17 mouse cellular contexts compared by ENCODE assay signal in the genomic region with DNA sequence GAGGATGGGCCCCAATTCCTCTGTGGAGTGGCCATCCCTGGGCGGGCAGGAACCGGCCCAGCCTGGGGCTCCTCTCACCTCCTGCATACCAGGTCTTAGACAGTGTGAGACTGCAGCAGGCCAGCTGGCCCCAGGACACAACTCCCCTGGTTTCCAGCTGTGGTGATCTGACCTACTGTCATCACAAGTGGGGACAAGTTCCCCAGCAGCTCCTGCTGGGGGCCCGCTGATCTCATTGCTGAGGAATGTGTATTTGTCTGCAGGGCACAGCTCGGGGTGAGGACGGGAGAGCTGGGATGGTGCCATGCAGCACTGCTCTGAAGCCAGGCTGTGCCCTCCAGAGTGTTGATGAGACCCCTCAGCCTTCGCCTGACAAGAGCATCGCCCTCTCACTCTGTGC.
DNase-seq lines count a peak whose midpoint lies in the region; ATAC-seq and TF ChIP-seq lines count a peak whose summit lies in the region.
"Had no signal": no experiment of that assay in that cellular context is flagged by ENCODE, and none has a peak within 500 bp of the region (broad histone marks: within the 10 kb centered on the region; RNA-seq: fewer than 3 reads in every experiment).

No protein-coding gene starts in this region.

- H3K4me3 ChIP-seq in intestine, embryonic 14.5 days (ENCODE audit: low read depth, low read length): no peak overlapping the region
- H3K4me3 ChIP-seq in intestine, postnatal 0 days (ENCODE audit: low read depth, low read length): no peak overlapping the region
- no peak overlapping the region for H3K4me3 ChIP-seq in embryonic facial prominence, embryonic 14.5 days (ENCODE audit: low read depth, low read length)
- H3K4me3 ChIP-seq: midbrain, embryonic 13.5 days; neural tube, embryonic 12.5 days had no signal

- WGBS in intestine, embryonic 14.5 days: 40% methylated on average over 7 of the region's 7 CpGs
- WGBS in intestine, postnatal 0 days: 44% methylated on average over 7 of the region's 7 CpGs
- WGBS in embryonic facial prominence, embryonic 14.5 days: 28% methylated on average over 7 of the region's 7 CpGs

- H3K9ac ChIP-seq in intestine, embryonic 14.5 days (ENCODE audit: low read length): no peak overlapping the region
- H3K9ac ChIP-seq in intestine, postnatal 0 days (ENCODE audit: low read depth, low read length): no peak overlapping the region
- H3K9ac ChIP-seq in embryonic facial prominence, embryonic 14.5 days (ENCODE audit: low read depth, low read length): no peak overlapping the region
- H3K9ac ChIP-seq: liver, embryonic 14.5 days; midbrain, embryonic 13.5 days; neural tube, embryonic 12.5 days had no signal

- TF ChIP-seq CTCF in intestine, postnatal 0 days (IDR thresholded peaks at IDR 0.05; ENCODE audit: low read depth): no peak

- DNase-seq in intestine, embryonic 14.5 days (ENCODE audit: low spot score): no peak
- DNase-seq in retina, postnatal 1 day: peak; percentile 50
- DNase-seq in retina, embryonic 14.5 days (ENCODE audit: low spot score): no peak
- DNase-seq in embryonic facial prominence, embryonic 14.5 days (ENCODE audit: low spot score): peak; percentile 61
- DNase-seq in MN1 (ENCODE audit: low spot score): no peak
- DNase-seq: adrenal gland, postnatal 25 days; gastrocnemius, postnatal 10 days; kidney, postnatal 25 days; layer of hippocampus, postnatal 36 days; right cerebral cortex, postnatal 14 days; thymus, postnatal 36 days had no signal

- H3K4me1 ChIP-seq in intestine, embryonic 14.5 days (replicated peaks; ENCODE audit: control insufficient read depth, insufficient read depth, low read length): peaks cover 9% of the 10 kb centered on the region; the same call in 1 of the 2 replicates
- no peaks in the 10 kb centered on the region for H3K4me1 ChIP-seq in intestine, postnatal 0 days (replicated peaks; ENCODE audit: control insufficient read depth, insufficient read depth, low read length)
- peaks cover 11% of the 10 kb centered on the region; the same call in 1 of the 2 replicates for H3K4me1 ChIP-seq in embryonic facial prominence, embryonic 14.5 days (ENCODE audit: control insufficient read depth, insufficient read depth, low read length)
- H3K4me1 ChIP-seq: neural tube, embryonic 12.5 days had no signal

- no peak overlapping the region for H3K27ac ChIP-seq in intestine, embryonic 14.5 days (ENCODE audit: low read depth)
- H3K27ac ChIP-seq in intestine, postnatal 0 days (ENCODE audit: low read depth, low read length): no peak overlapping the region
- H3K27ac ChIP-seq in embryonic facial prominence, embryonic 14.5 days (replicated peaks; ENCODE audit: low read depth, low read length): no peak overlapping the region
- H3K27ac ChIP-seq: liver, embryonic 14.5 days; midbrain, embryonic 13.5 days; neural tube, embryonic 12.5 days had no signal

- no peaks in the 10 kb centered on the region for H3K36me3 ChIP-seq in intestine, embryonic 14.5 days (ENCODE audit: control insufficient read depth, insufficient read depth, low read length)
- no peaks in the 10 kb centered on the region for H3K36me3 ChIP-seq in intestine, postnatal 0 days (ENCODE audit: control insufficient read depth, insufficient read depth)
- H3K36me3 ChIP-seq in embryonic facial prominence, embryonic 14.5 days (ENCODE audit: control insufficient read depth, insufficient read depth, low read length): no peaks in the 10 kb centered on the region
- H3K36me3 ChIP-seq: midbrain, embryonic 13.5 days; neural tube, embryonic 12.5 days had no signal

- H3K27me3 ChIP-seq in intestine, embryonic 14.5 days (replicated peaks; ENCODE audit: control insufficient read depth, insufficient read depth, low read length): no peaks in the 10 kb centered on the region
- H3K27me3 ChIP-seq in intestine, postnatal 0 days (replicated peaks; ENCODE audit: control insufficient read depth, insufficient read depth, low read length): no peaks in the 10 kb centered on the region
- no peaks in the 10 kb centered on the region for H3K27me3 ChIP-seq in embryonic facial prominence, embryonic 14.5 days (replicated peaks; ENCODE audit: control insufficient read depth, insufficient read depth, low read length)
- H3K27me3 ChIP-seq: midbrain, embryonic 13.5 days; neural tube, embryonic 12.5 days had no signal

- ATAC-seq in intestine, embryonic 14.5 days (replicated peaks; ENCODE audit: low FRiP score, low TSS enrichment, low read depth): peak; percentile 37; the same call in 1 of the 2 replicates
- ATAC-seq in intestine, postnatal 0 days: no peak
- ATAC-seq in embryonic facial prominence, embryonic 14.5 days (ENCODE audit: low read depth): peak; percentile 51
- ATAC-seq in megakaryocyte-erythroid progenitor cell, adult 5-6 weeks (replicated peaks; ENCODE audit: low FRiP score, low TSS enrichment, poor library complexity, severe bottlenecking): no peak
- ATAC-seq: hindbrain, embryonic 16.5 days; midbrain, embryonic 13.5 days had no signal

- no peak overlapping the region for H3K4me2 ChIP-seq in intestine, embryonic 14.5 days (ENCODE audit: low read length)
- H3K4me2 ChIP-seq in intestine, postnatal 0 days (replicated peaks; ENCODE audit: low read depth): no peak overlapping the region
- H3K4me2 ChIP-seq in embryonic facial prominence, embryonic 14.5 days (ENCODE audit: low read depth, low read length): no peak overlapping the region
- H3K4me2 ChIP-seq: midbrain, embryonic 13.5 days; neural tube, embryonic 12.5 days had no signal

- no peaks in the 10 kb centered on the region for H3K9me3 ChIP-seq in intestine, embryonic 14.5 days (ENCODE audit: control insufficient read depth, low read length)
- H3K9me3 ChIP-seq in intestine, postnatal 0 days (ENCODE audit: control insufficient read depth): no peaks in the 10 kb centered on the region
- H3K9me3 ChIP-seq in embryonic facial prominence, embryonic 14.5 days (ENCODE audit: control insufficient read depth, low read length): no peaks in the 10 kb centered on the region
- H3K9me3 ChIP-seq: midbrain, embryonic 13.5 days; neural tube, embryonic 12.5 days had no signal

Comparison
In these comparisons a context has a peak if more than half of its experiments do, and no peak if none do; other contexts are left out.
1. ATAC-seq: peak in intestine, embryonic 14.5 days (single experiment) and embryonic facial prominence, embryonic 14.5 days (single experiment); none in intestine, postnatal 0 days (single experiment) and megakaryocyte-erythroid progenitor cell, adult 5-6 weeks (single experiment).
2. DNase-seq: peak in retina, postnatal 1 day (single experiment) and embryonic facial prominence, embryonic 14.5 days (single experiment); none in intestine, embryonic 14.5 days (single experiment), retina, embryonic 14.5 days (single experiment) and MN1 (single experiment).